ENCODE assay signal across 8 mouse cellular contexts in genomic region chr11:60352559-60353411, GRCm38 (mm10). TPM values are rescaled to one million over a fixed set of nuclear protein-coding genes. Genes with fewer than 3 reads are reported as not detected.
DNase-seq lines count a peak whose midpoint lies in the region; ATAC-seq and TF ChIP-seq lines count a peak whose summit lies in the region.

Gene Tom1l2 (minus strand): TSS chr11:60352905.
Gene Drc3 (plus strand): TSS chr11:60353329.

- H3K4me3 ChIP-seq in hindbrain, embryonic 10.5 days: peak within 1 kb of the TSS; percentile 75
- peak within 1 kb of the TSS; percentile 68 for H3K4me3 ChIP-seq in lung, postnatal 0 days (ENCODE audit: low read depth, low read length)

- peak; percentile 97 for ATAC-seq in frontal cortex, adult (ENCODE audit: low TSS enrichment)
- ATAC-seq in lung, postnatal 0 days: peak; percentile 99

- WGBS in hindbrain, embryonic 10.5 days: under 1% methylated on average over 57 of the region's 57 CpGs
- WGBS in lung, postnatal 0 days: under 1% methylated on average over 57 of the region's 57 CpGs

- peak; percentile 100 for DNase-seq in MN1 (ENCODE audit: low spot score)
- peak; percentile 100 for DNase-seq in cerebellum, adult 9-10 months
- DNase-seq in hindbrain, embryonic 10.5 days (ENCODE audit: low spot score): peak; percentile 100
- DNase-seq in layer of hippocampus, adult 9-11 months: peak; percentile 100
- peak; percentile 100 for DNase-seq in lung, postnatal 0 days (ENCODE audit: low spot score)
- peak; percentile 95 for DNase-seq in ovary, postnatal 14 days (ENCODE audit: low spot score)
- DNase-seq in thymus, postnatal 14 days: peak; percentile 98

- peak within 1 kb of the TSS; percentile 79 for H3K4me2 ChIP-seq in lung, postnatal 0 days (replicated peaks; ENCODE audit: low read depth, low read length)

- no peaks in the 10 kb centered on the region for H3K36me3 ChIP-seq in hindbrain, embryonic 10.5 days
- no peaks in the 10 kb centered on the region for H3K36me3 ChIP-seq in lung, postnatal 0 days (ENCODE audit: insufficient read depth, low read length)

- no peak for TF ChIP-seq CTCF in lung, postnatal 0 days (IDR thresholded peaks at IDR 0.05)

- H3K27me3 ChIP-seq in hindbrain, embryonic 10.5 days (ENCODE audit: insufficient read depth, poor library complexity, severe bottlenecking): no peaks in the 10 kb centered on the region
- H3K27me3 ChIP-seq in lung, postnatal 0 days (replicated peaks; ENCODE audit: insufficient read depth, low read length): no peaks in the 10 kb centered on the region

- no peak; the same call in 1 of the 2 replicates for TF ChIP-seq EP300 in lung, postnatal 0 days (IDR thresholded peaks at IDR 0.05)

- H3K9ac ChIP-seq in lung, postnatal 0 days (replicated peaks; ENCODE audit: low read depth): peak within 1 kb of the TSS; percentile 77

- no peaks in the 10 kb centered on the region for H3K9me3 ChIP-seq in hindbrain, embryonic 10.5 days
- H3K9me3 ChIP-seq in lung, postnatal 0 days (ENCODE audit: low read length): no peaks in the 10 kb centered on the region

- peaks cover 22% of the 10 kb centered on the region for H3K4me1 ChIP-seq in hindbrain, embryonic 10.5 days (replicated peaks)
- H3K4me1 ChIP-seq in lung, postnatal 0 days (ENCODE audit: insufficient read depth, low read depth, low read length): peaks cover 8% of the 10 kb centered on the region; the same call in 1 of the 2 replicates

- peak within 1 kb of the TSS; percentile 84 for H3K27ac ChIP-seq in hindbrain, embryonic 10.5 days
- peak within 1 kb of the TSS; percentile 88 for H3K27ac ChIP-seq in lung, postnatal 0 days (ENCODE audit: low read length)

RNA-seq across cellular contexts. Expression of gene Tom1l2, which starts in this region (rescaled TPM):
- 21.6 and 30.7 TPM in 2 replicates for polyA plus RNA-seq in hindbrain, embryonic 10.5 days (2016; fragmentation: Nextera tagmentation; extraction: Ambion mirVana)
- 19.1 and 19.7 TPM in 2 replicates for polyA plus RNA-seq in lung, postnatal 0 days (2015; fragmentation: Nextera tagmentation; extraction: Ambion mirVana)

RNA-seq across cellular contexts. Expression of gene Drc3, which starts in this region (rescaled TPM):
- 2.8 and 6.0 TPM in 2 replicates for polyA plus RNA-seq in hindbrain, embryonic 10.5 days (2016; fragmentation: Nextera tagmentation; extraction: Ambion mirVana)
- 16.8 and 18.0 TPM in 2 replicates for polyA plus RNA-seq in lung, postnatal 0 days (2015; fragmentation: Nextera tagmentation; extraction: Ambion mirVana)

Comparison
In these comparisons a context has a peak if more than half of its experiments do, and no peak if none do; other contexts are left out.
1. Peak in every context shown above with its lines: DNase-seq, ATAC-seq, H3K4me3 ChIP-seq and H3K27ac ChIP-seq.